Mouse (Mus musculus): ENCODE results near the gene Klhl8. TPM values are rescaled to one million over a fixed set of nuclear protein-coding genes. Genes with fewer than 3 reads are reported as not detected.
"Not testable (repeated sequence)": the region's sequence is repeated elsewhere in the genome, so short reads cannot be mapped to it uniquely, and the experiment has no call there.

Klhl8 gene
- polyA plus RNA-seq, 1 experiment: not detected

- Histone ChIP-seq H3K4me1 (ENCODE audit: control insufficient read depth, insufficient read depth, low read length) (peaks cover 5% of the 10 kb centered on the region; the same call in 1 of the 2 replicates), H3K27ac (ENCODE audit: insufficient read depth, low read depth, low read length) (no peak overlapping the region), H3K4me3 (ENCODE audit: insufficient read depth, low read depth, low read length) (no peak overlapping the region)
- TF ChIP-seq POLR2A (IDR thresholded peaks at IDR 0.05; ENCODE audit: insufficient read depth, low read depth, low read length): no peak
- WGBS: 54% methylated on average over 14 of the region's 14 CpGs
Observed at GRCm38 (mm10) chr5:103936906-103937589, 26.0 kb upstream of the Klhl8 start.

- not testable (repeated sequence) for H3K27ac ChIP-seq (ENCODE audit: insufficient read depth, low read depth, low read length); H3K4me3 ChIP-seq (ENCODE audit: insufficient read depth, low read depth, low read length); H3K4me1 ChIP-seq (ENCODE audit: control insufficient read depth, insufficient read depth, low read length)
Observed at GRCm38 (mm10) chr5:103931924-103932323, 20.9 kb upstream of the Klhl8 start.

- WGBS: 79% methylated on average over 5 of the region's 5 CpGs
- no peak overlapping the region for H3K27ac ChIP-seq (ENCODE audit: insufficient read depth, low read depth, low read length)
- no peak for TF ChIP-seq POLR2A (IDR thresholded peaks at IDR 0.05; ENCODE audit: insufficient read depth, low read depth, low read length)
- no peak for TF ChIP-seq CTCF (IDR thresholded peaks at IDR 0.05; ENCODE audit: insufficient read depth, low read depth, low read length)
- peaks cover 3% of the 10 kb centered on the region; the same call in 1 of the 2 replicates for H3K4me1 ChIP-seq (ENCODE audit: control insufficient read depth, insufficient read depth, low read length)
- H3K4me3 ChIP-seq (ENCODE audit: insufficient read depth, low read depth, low read length): no peak overlapping the region
Observed at GRCm38 (mm10) chr5:103930511-103930910, 19.5 kb upstream of the Klhl8 start.

- WGBS: 78% methylated on average over 7 of the region's 7 CpGs
- Histone ChIP-seq H3K27ac (ENCODE audit: insufficient read depth, low read depth, low read length) (no peak overlapping the region), H3K4me3 (ENCODE audit: insufficient read depth, low read depth, low read length) (no peak overlapping the region), H3K4me1 (ENCODE audit: control insufficient read depth, insufficient read depth, low read length) (peaks cover 3% of the 10 kb centered on the region; the same call in 1 of the 2 replicates)
- TF ChIP-seq CTCF (IDR thresholded peaks at IDR 0.05; ENCODE audit: insufficient read depth, low read depth, low read length) (no peak), POLR2A (IDR thresholded peaks at IDR 0.05; ENCODE audit: insufficient read depth, low read depth, low read length) (no peak)
Observed at GRCm38 (mm10) chr5:103928196-103928550, 17.1 kb upstream of the Klhl8 start.

- TF ChIP-seq POLR2A (IDR thresholded peaks at IDR 0.05; ENCODE audit: insufficient read depth, low read depth, low read length) (no peak), CTCF (IDR thresholded peaks at IDR 0.05; ENCODE audit: insufficient read depth, low read depth, low read length) (no peak)
- Histone ChIP-seq H3K4me1 (ENCODE audit: control insufficient read depth, insufficient read depth, low read length) (peaks cover 3% of the 10 kb centered on the region; the same call in 1 of the 2 replicates), H3K4me3 (ENCODE audit: insufficient read depth, low read depth, low read length) (no peak overlapping the region), H3K27ac (ENCODE audit: insufficient read depth, low read depth, low read length) (no peak overlapping the region)
- 18% methylated on average over 27 of the region's 27 CpGs for WGBS
Observed at GRCm38 (mm10) chr5:103927429-103928195, 16.6 kb upstream of the Klhl8 start.

- H3K4me3 ChIP-seq (ENCODE audit: insufficient read depth, low read depth, low read length): no peak overlapping the region
- H3K4me1 ChIP-seq (ENCODE audit: control insufficient read depth, insufficient read depth, low read length): peaks cover 3% of the 10 kb centered on the region; the same call in 1 of the 2 replicates
- 70% methylated on average over 12 of the region's 12 CpGs for WGBS
- no peak overlapping the region for H3K27ac ChIP-seq (ENCODE audit: insufficient read depth, low read depth, low read length)
- no peak for TF ChIP-seq POLR2A (IDR thresholded peaks at IDR 0.05; ENCODE audit: insufficient read depth, low read depth, low read length)
- no peak for TF ChIP-seq CTCF (IDR thresholded peaks at IDR 0.05; ENCODE audit: insufficient read depth, low read depth, low read length)
Observed at GRCm38 (mm10) chr5:103926398-103926797, 15.3 kb upstream of the Klhl8 start.

- no peak for TF ChIP-seq CTCF (IDR thresholded peaks at IDR 0.05; ENCODE audit: insufficient read depth, low read depth, low read length)
- TF ChIP-seq POLR2A (IDR thresholded peaks at IDR 0.05; ENCODE audit: insufficient read depth, low read depth, low read length): no peak
- H3K4me1 ChIP-seq (ENCODE audit: control insufficient read depth, insufficient read depth, low read length): peaks cover 3% of the 10 kb centered on the region; the same call in 1 of the 2 replicates
- WGBS: 80% methylated on average over 2 of the region's 2 CpGs
- no peak overlapping the region for H3K27ac ChIP-seq (ENCODE audit: insufficient read depth, low read depth, low read length)
- H3K4me3 ChIP-seq (ENCODE audit: insufficient read depth, low read depth, low read length): no peak overlapping the region
Observed at GRCm38 (mm10) chr5:103923755-103924154, 12.7 kb upstream of the Klhl8 start.

GRCm38 (mm10) chr5:103923101-103923500 lies 12.0 kb upstream of the Klhl8 start:
- H3K4me1 ChIP-seq (ENCODE audit: control insufficient read depth, insufficient read depth, low read length): peaks cover 3% of the 10 kb centered on the region; the same call in 1 of the 2 replicates
- 96% methylated on average over 6 of the region's 6 CpGs for WGBS

GRCm38 (mm10) chr5:103922436-103922835 lies 11.4 kb upstream of the Klhl8 start:
- TF ChIP-seq POLR2A (IDR thresholded peaks at IDR 0.05; ENCODE audit: insufficient read depth, low read depth, low read length): no peak
- TF ChIP-seq CTCF (IDR thresholded peaks at IDR 0.05; ENCODE audit: insufficient read depth, low read depth, low read length): no peak
- Histone ChIP-seq H3K27ac (ENCODE audit: insufficient read depth, low read depth, low read length) (no peak overlapping the region), H3K4me3 (ENCODE audit: insufficient read depth, low read depth, low read length) (no peak overlapping the region), H3K4me1 (ENCODE audit: control insufficient read depth, insufficient read depth, low read length) (peaks cover 2% of the 10 kb centered on the region; the same call in 1 of the 2 replicates)
- WGBS: 51% methylated on average over 5 of the region's 5 CpGs

More at GRCm38 (mm10) chr5:103923101-103923500, 12.0 kb upstream of the Klhl8 start:
- TF ChIP-seq POLR2A (IDR thresholded peaks at IDR 0.05; ENCODE audit: insufficient read depth, low read depth, low read length) (no peak), CTCF (IDR thresholded peaks at IDR 0.05; ENCODE audit: insufficient read depth, low read depth, low read length) (no peak)
- Histone ChIP-seq H3K4me3 (ENCODE audit: insufficient read depth, low read depth, low read length) (no peak overlapping the region), H3K27ac (ENCODE audit: insufficient read depth, low read depth, low read length) (no peak overlapping the region)
